Mouse (Mus musculus): ENCODE data around the gene Rhof. TPM values are rescaled to one million over a fixed set of nuclear protein-coding genes. Genes with fewer than 3 reads are reported as not detected.
A peak's percentile ranks its signal among the peaks of the same experiment; 100 is the strongest.

The Rhof gene
- polyA plus RNA-seq, 1 experiment: 70.7 TPM

DNA sequence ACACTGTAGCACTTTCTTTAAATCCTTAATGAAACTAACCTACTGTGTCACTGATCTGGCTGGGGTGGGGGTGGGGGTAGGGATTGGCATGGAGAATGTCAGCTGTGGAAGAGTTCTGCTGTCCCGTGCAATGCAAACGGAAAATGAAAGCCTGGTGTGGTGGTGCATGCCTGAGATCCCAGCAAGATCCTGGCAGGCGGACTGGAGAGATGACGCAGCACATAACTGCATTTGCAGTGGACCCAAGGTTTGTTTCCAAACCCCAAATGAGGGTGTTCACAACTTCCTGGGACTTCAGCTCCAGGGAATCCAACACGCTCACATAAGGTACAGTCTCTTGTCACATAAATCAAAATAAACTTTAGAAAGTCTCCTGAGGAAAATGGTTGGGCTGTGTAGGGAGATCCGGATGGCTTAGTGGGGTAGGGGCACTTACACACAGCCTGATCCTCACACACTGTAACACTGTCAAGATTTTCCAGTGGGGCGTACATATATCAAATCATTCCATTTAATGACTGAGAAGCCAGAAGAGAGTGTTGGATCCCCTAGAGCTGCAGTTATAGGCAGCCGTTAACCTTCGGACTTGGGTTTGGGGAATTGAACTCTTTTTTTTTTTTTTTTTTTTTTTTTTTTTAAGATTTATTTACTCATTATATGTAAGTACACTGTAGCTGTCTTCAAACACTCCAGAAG is 71.6 kb downstream of the Rhof start:
- TF ChIP-seq CTCF (IDR thresholded peaks at IDR 0.05; ENCODE audit: extremely low read depth, insufficient read depth, insufficient read length, insufficient replicate concordance) (no peak), POLR2A (IDR thresholded peaks at IDR 0.05; ENCODE audit: low read depth, low read length) (no peak)
- no peak for DNase-seq (ENCODE audit: low read depth in 1 of 2, low spot score in 2 of 2)
- no peaks in the 10 kb centered on the region for H3K36me3 ChIP-seq (ENCODE audit: control insufficient read depth, insufficient read depth, low read length)
- H3K27me3 ChIP-seq (ENCODE audit: control insufficient read depth, insufficient read depth, low read length): no peaks in the 10 kb centered on the region
- 83% methylated on average over 9 of the region's 9 CpGs for WGBS
- H3K27ac ChIP-seq (ENCODE audit: insufficient read depth, low read length): no peak overlapping the region
- peaks cover 3% of the 10 kb centered on the region; the same call in 1 of the 2 replicates for H3K4me1 ChIP-seq (ENCODE audit: control insufficient read depth, insufficient read depth, insufficient read length)
- no peak overlapping the region for H3K4me3 ChIP-seq (ENCODE audit: extremely low read depth, insufficient read depth, insufficient read length)

DNA sequence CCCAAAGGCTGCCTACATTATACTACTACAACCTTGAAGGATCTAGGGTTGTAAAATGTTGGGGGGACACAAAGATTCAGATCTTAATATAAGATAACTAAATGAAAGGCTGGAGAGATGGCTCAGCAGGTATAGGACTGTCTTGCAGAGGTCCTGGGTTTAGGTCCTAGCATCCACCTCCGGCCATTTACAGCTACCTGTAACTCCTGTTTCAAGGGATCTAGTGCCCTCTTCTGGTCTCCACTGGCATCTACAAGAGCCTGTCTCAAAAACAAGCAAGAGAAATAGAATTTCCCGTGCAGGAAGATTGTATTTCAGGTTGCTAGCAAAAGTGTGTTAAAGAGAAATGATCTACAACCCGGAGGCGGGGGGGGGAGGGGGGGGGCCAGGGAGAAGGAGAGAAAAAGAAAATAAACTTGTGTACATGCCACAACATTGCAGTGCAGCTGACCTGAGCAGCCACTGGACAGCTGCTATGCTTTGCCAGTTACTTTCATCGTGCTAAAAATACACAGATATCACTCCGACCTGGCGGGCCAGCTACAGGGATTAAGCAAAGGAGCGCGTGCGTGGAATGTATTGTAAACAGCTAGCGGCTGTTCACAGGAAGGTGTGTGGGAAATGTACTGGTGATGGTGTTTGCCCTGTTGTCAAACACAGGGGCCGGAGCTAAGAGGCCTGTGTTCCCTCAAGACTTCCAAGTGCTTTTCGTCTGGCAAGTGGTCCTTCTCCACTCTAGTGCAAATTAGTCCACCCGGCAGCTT is 72.6 kb downstream of the Rhof start:
- 62% methylated on average over 14 of the region's 14 CpGs for WGBS
- Histone ChIP-seq H3K36me3 (ENCODE audit: control insufficient read depth, insufficient read depth, low read length) (no peaks in the 10 kb centered on the region), H3K27ac (ENCODE audit: insufficient read depth, low read length) (no peak overlapping the region)

DNA sequence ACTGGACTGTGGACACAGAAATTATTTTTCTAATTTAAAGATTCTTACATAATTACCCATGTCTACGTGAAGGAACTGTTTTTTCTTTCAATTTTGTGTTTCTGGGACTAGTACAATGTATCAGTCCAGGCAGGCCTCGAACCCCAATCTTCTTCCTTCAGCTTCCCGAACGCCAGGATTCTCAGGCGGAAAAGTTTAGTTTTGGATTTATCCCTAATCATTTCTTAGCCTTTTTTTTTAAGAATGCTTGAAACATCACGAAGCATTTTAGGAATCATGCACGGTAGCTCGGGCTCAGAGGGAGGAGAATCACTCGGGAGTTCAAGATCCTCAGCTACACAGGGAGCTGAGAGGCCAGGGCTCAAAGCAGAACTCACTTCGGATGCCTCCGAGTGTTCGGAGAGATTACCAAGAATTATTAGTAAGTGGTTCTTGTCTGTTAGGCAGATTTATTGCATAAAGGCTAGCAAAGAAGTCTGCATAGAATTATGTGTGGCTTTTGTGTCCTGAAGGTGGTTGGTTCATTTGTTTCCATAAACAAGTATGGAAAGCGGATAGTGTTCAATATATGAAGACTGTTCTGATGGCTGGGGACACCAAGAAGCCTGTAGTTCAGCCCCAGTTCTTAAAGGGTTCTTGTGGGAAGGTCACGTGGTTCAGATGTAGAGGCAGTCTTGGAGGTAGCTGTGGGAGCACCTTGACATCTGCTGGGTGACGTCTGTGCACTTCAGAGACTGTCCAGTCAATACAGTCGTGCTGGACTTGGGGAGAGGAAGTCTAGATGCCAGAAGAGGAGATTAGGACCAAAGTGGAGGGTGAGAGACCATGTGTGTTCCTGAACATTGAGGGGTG is 74.0 kb downstream of the Rhof start:
- no peak for TF ChIP-seq POLR2A (IDR thresholded peaks at IDR 0.05; ENCODE audit: low read depth, low read length)
- Histone ChIP-seq H3K27me3 (ENCODE audit: control insufficient read depth, insufficient read depth, low read length) (no peaks in the 10 kb centered on the region), H3K27ac (ENCODE audit: insufficient read depth, low read length) (peak overlapping the region; percentile 78), H3K4me3 (ENCODE audit: extremely low read depth, insufficient read depth, insufficient read length) (peak overlapping the region; percentile 58), H3K36me3 (ENCODE audit: control insufficient read depth, insufficient read depth, low read length) (no peaks in the 10 kb centered on the region), H3K4me1 (ENCODE audit: control insufficient read depth, insufficient read depth, insufficient read length) (peaks cover 3% of the 10 kb centered on the region; the same call in 1 of the 2 replicates)
- WGBS: 17% methylated on average over 16 of the region's 16 CpGs
- no peak for DNase-seq (ENCODE audit: low read depth in 1 of 2, low spot score in 2 of 2)

More for the DNA sequence above, 72.6 kb downstream of the Rhof start:
- Histone ChIP-seq H3K4me1 (ENCODE audit: control insufficient read depth, insufficient read depth, insufficient read length) (peaks cover 3% of the 10 kb centered on the region; the same call in 1 of the 2 replicates), H3K27me3 (ENCODE audit: control insufficient read depth, insufficient read depth, low read length) (no peaks in the 10 kb centered on the region), H3K4me3 (ENCODE audit: extremely low read depth, insufficient read depth, insufficient read length) (no peak overlapping the region)
- peak; percentile 36; the same call in 1 of the 2 replicates for TF ChIP-seq CTCF (IDR thresholded peaks at IDR 0.05; ENCODE audit: extremely low read depth, insufficient read depth, insufficient read length, insufficient replicate concordance)
- TF ChIP-seq POLR2A (IDR thresholded peaks at IDR 0.05; ENCODE audit: low read depth, low read length): no peak
- peak; percentile 53 to 59 for DNase-seq (ENCODE audit: low read depth in 1 of 2, low spot score in 2 of 2)

DNA sequence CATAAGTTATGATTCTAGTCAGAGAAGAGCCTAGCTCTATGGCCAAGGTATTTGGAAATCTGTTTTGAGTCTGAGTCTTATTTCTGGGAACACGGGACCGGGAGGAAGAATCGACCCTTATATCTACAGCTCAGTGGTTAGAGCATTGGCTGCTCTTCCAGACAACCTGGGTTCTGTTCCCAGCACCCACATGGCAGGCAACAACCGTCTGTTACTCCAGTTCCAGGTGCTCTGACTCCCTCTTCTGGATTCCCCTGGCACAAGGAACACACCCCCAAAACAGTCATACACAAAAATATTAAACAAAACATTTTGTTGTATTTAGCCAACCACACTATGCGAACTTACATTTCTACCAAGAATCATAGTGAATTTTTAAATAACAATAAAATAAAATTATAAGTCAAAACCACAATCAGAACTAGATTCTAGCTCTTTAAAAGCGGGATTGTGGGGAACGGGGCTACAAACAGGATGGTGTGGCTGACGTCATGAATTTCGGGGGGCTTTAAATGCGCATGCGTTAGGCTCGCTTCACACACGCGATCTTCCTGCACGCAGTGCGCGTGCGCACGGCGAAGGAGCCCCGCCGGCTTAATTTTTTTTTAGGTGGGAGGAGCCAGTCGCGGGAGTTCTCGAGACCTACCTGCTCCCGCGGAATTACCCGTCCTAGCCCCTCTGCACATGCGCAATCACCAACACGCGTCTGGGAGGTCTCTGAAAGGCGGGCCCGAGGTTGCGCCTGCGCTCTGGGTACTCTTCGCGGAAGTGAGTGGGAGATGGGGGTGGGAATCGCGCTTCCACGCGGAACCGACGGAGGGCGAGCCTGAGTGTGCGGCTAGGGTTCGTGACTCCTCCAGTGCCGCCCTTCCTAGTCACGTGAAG is 74.9 kb downstream of the Rhof start:
- Histone ChIP-seq H3K36me3 (ENCODE audit: control insufficient read depth, insufficient read depth, low read length) (no peaks in the 10 kb centered on the region), H3K4me3 (ENCODE audit: extremely low read depth, insufficient read depth, insufficient read length) (peak overlapping the region; percentile 58), H3K27me3 (ENCODE audit: control insufficient read depth, insufficient read depth, low read length) (no peaks in the 10 kb centered on the region), H3K27ac (ENCODE audit: insufficient read depth, low read length) (peak overlapping the region; percentile 78), H3K4me1 (ENCODE audit: control insufficient read depth, insufficient read depth, insufficient read length) (peaks cover 3% of the 10 kb centered on the region; the same call in 1 of the 2 replicates)
- 8% methylated on average over 48 of the region's 48 CpGs for WGBS
- peak; percentile 88 for TF ChIP-seq POLR2A (IDR thresholded peaks at IDR 0.05; ENCODE audit: low read depth, low read length)
- TF ChIP-seq CTCF (IDR thresholded peaks at IDR 0.05; ENCODE audit: extremely low read depth, insufficient read depth, insufficient read length, insufficient replicate concordance): peak; percentile 33; the same call in 1 of the 2 replicates
- peak; percentile 99 to 100 for DNase-seq (ENCODE audit: low read depth in 1 of 2, low spot score in 2 of 2)

Other genes starting within 250 kb of the Rhof start
- gene Kdm2b, start 142.9 kb downstream of the Rhof start, polyA plus RNA-seq (2012; rRNA removed): 30.3 and 36.7 TPM in 2 replicates
- 52.3 and 83.0 TPM in 2 replicates for gene Orai1, start 117.6 kb downstream of the Rhof start, polyA plus RNA-seq (2012; rRNA removed)
- not detected in 2 replicates for gene Morn3, start 85.7 kb downstream of the Rhof start, polyA plus RNA-seq (2012; rRNA removed)
- gene Tmem120b, start 64.3 kb downstream of the Rhof start, polyA plus RNA-seq (2012; rRNA removed): 5.8 and 7.6 TPM in 2 replicates
- gene Setd1b, start 9.5 kb upstream of the Rhof start, polyA plus RNA-seq (2012; rRNA removed): 20.5 and 23.2 TPM in 2 replicates
- 13.3 and 19.5 TPM in 2 replicates for gene Psmd9, start 36.7 kb upstream of the Rhof start, polyA plus RNA-seq (2012; rRNA removed)
- 0.19 and 0.37 TPM in 2 replicates for gene Hpd, start 50.0 kb upstream of the Rhof start, polyA plus RNA-seq (2012; rRNA removed)
- 0.89 and 0.95 TPM in 2 replicates for gene Wdr66, start 119.4 kb upstream of the Rhof start, polyA plus RNA-seq (2012; rRNA removed)
- gene Bcl7a, start 211.1 kb upstream of the Rhof start, polyA plus RNA-seq (2012; rRNA removed): 12.4 and 12.8 TPM in 2 replicates

Measured in spleen, adult 2 months (tissue).